Mouse (Mus musculus): ENCODE results near the gene Gpsm3.

GRCm38 (mm10) chr17:34571875-34572274 is 17.7 kb upstream of the Gpsm3 start:
- TF ChIP-seq POLR2A (IDR thresholded peaks at IDR 0.05; ENCODE audit: low read depth, low read length) (no peak), CTCF (conservative IDR thresholded peaks at IDR 0.05; ENCODE audit: insufficient read depth, insufficient read length, low read depth, low read length) (peak; percentile 63)
